Mouse (Mus musculus): ENCODE results near the gene Aph1a.
"Not testable (repeated sequence)": the region's sequence is repeated elsewhere in the genome, so short reads cannot be mapped to it uniquely, and the experiment has no call there.

Gene Aph1a

GRCm38 (mm10) chr3:95893606-95894316 is at the start of gene Aph1a:
Aph1a (plus strand) TSS chr3:95893969.
- in situ Hi-C loops (cut with MboI, MseI) = not testable (repeated sequence)

- in situ Hi-C loops (cut with MboI, MseI) = loop anchor here (5.0 kb wide), 1 partner anchor 78 kb away; no protein-coding TSS in a partner anchor
Observed at GRCm38 (mm10) chr3:95850611-95851010, 43.2 kb upstream of the Aph1a start.

- in situ Hi-C loops (cut with MboI, MseI) = loop anchor here (5.0 kb wide), 1 partner anchor 79 kb away; no protein-coding TSS in a partner anchor
Observed at GRCm38 (mm10) chr3:95851317-95851716, 42.5 kb upstream of the Aph1a start.

GRCm38 (mm10) chr3:95855502-95856089 is 38.2 kb upstream of the Aph1a start, which contains the start of gene Prpf3:
Prpf3 (minus strand) TSS chr3:95855885.
- in situ Hi-C loops (cut with MboI, MseI) = no loop called here

GRCm38 (mm10) chr3:95856115-95856514 is 37.7 kb upstream of the Aph1a start:
- in situ Hi-C loops (cut with MboI, MseI) = no loop called here

- in situ Hi-C loops (cut with MboI, MseI) = not testable (repeated sequence)
Observed at GRCm38 (mm10) chr3:95857050-95857449, 36.7 kb upstream of the Aph1a start.

- in situ Hi-C loops (cut with MboI, MseI) = not testable (repeated sequence)
Observed at GRCm38 (mm10) chr3:95858278-95858677, 35.5 kb upstream of the Aph1a start.

GRCm38 (mm10) chr3:95860323-95860722 is 33.4 kb upstream of the Aph1a start:
- in situ Hi-C loops (cut with MboI, MseI) = no loop called here

- in situ Hi-C loops (cut with MboI, MseI) = no loop called here
Observed at GRCm38 (mm10) chr3:95861216-95861615, 32.6 kb upstream of the Aph1a start.

- in situ Hi-C loops (cut with MboI, MseI) = no loop called here
Observed at GRCm38 (mm10) chr3:95861796-95862195, 32.0 kb upstream of the Aph1a start.

GRCm38 (mm10) chr3:95863578-95863977 is 30.2 kb upstream of the Aph1a start:
- in situ Hi-C loops (cut with MboI, MseI) = no loop called here

- in situ Hi-C loops (cut with MboI, MseI) = no loop called here
Observed at GRCm38 (mm10) chr3:95865050-95865449, 28.7 kb upstream of the Aph1a start.

GRCm38 (mm10) chr3:95865571-95865970 is 28.2 kb upstream of the Aph1a start:
- in situ Hi-C loops (cut with MboI, MseI) = no loop called here

GRCm38 (mm10) chr3:95866071-95866470 is 27.7 kb upstream of the Aph1a start:
- in situ Hi-C loops (cut with MboI, MseI) = no loop called here

- in situ Hi-C loops (cut with MboI, MseI) = no loop called here
Observed at GRCm38 (mm10) chr3:95867408-95867807, 26.4 kb upstream of the Aph1a start.

GRCm38 (mm10) chr3:95870976-95871375 is 22.8 kb upstream of the Aph1a start:
- in situ Hi-C loops (cut with MboI, MseI) = no loop called here

- in situ Hi-C loops (cut with MboI, MseI) = no loop called here
Observed at GRCm38 (mm10) chr3:95871392-95871867, 22.3 kb upstream of the Aph1a start, which contains the start of gene Mrps21. Mrps21 (minus strand) TSS chr3:95871519.

GRCm38 (mm10) chr3:95872048-95872447 is 21.7 kb upstream of the Aph1a start:
- in situ Hi-C loops (cut with MboI, MseI) = no loop called here

- in situ Hi-C loops (cut with MboI, MseI) = no loop called here
Observed at GRCm38 (mm10) chr3:95879063-95879462, 14.7 kb upstream of the Aph1a start.

GRCm38 (mm10) chr3:95881979-95882815 is 11.6 kb upstream of the Aph1a start, which contains the start of gene Ciart:
Ciart (minus strand) TSS chr3:95882251.
- in situ Hi-C loops (cut with MboI, MseI) = no loop called here

- in situ Hi-C loops (cut with MboI, MseI) = no loop called here
Observed at GRCm38 (mm10) chr3:95882816-95883425, 10.8 kb upstream of the Aph1a start.
